Mouse (Mus musculus): ENCODE measurements around the gene Ss18l1.

GRCm38 (mm10) chr2:180104659-180105377 is 62.5 kb downstream of the Ss18l1 start:
- TF ChIP-seq POLR2A (IDR thresholded peaks at IDR 0.05; ENCODE audit: low read depth, low read length) (no peak), CTCF (conservative IDR thresholded peaks at IDR 0.05; ENCODE audit: insufficient read depth, insufficient read length, low read depth, low read length) (no peak)

All from kidney, adult 2 months (tissue).